Mouse (Mus musculus): Measurements from ENCODE around the gene Fkbp5. TPM values are rescaled to one million over a fixed set of nuclear protein-coding genes. Genes with fewer than 3 reads are reported as not detected.

The Fkbp5 gene
- 7.3 and 8.3 TPM in 2 replicates for polyA plus RNA-seq (2012; rRNA removed)

GRCm38 (mm10) chr17:28517441-28517955, at the start of gene Fkbp5:
Gene Fkbp5 (minus strand): TSS chr17:28517527.

GRCm38 (mm10) chr17:28560598-28560997, 43.3 kb upstream of the Fkbp5 start, which contains the start of gene Clps:
Gene Clps (minus strand): TSS chr17:28560766.

GRCm38 (mm10) chr17:28549111-28549510, 31.8 kb upstream of the Fkbp5 start, which contains the start of gene Clpsl2:
Gene Clpsl2 (plus strand): TSS chr17:28549411.

GRCm38 (mm10) chr17:28530506-28530905, 13.2 kb upstream of the Fkbp5 start, which contains the start of gene Armc12:
Gene Armc12 (plus strand): TSS chr17:28530806.

GRCm38 (mm10) chr17:28365122-28365521, 152.2 kb downstream of the Fkbp5 start, which contains the start of gene Tulp1:
Gene Tulp1 (minus strand): TSS chr17:28365222.

GRCm38 (mm10) chr17:28350466-28351352, 166.6 kb downstream of the Fkbp5 start, which contains the start of gene Tead3:
Gene Tead3 (minus strand): TSS chr17:28350817.

Other genes with a start within 250 kb of the Fkbp5 start
- 10.3 and 13.1 TPM in 2 replicates for gene Fance, start 204.0 kb downstream of the Fkbp5 start, polyA plus RNA-seq (2012; rRNA removed)
- 1,443 and 1,665 TPM in 2 replicates for gene Rpl10a, start 189.1 kb downstream of the Fkbp5 start, polyA plus RNA-seq (2012; rRNA removed)
- 28.1 and 33.5 TPM in 2 replicates for gene Tead3, start 166.7 kb downstream of the Fkbp5 start, polyA plus RNA-seq (2012; rRNA removed)
- 0.71 and 0.75 TPM in 2 replicates for gene Tulp1, start 152.3 kb downstream of the Fkbp5 start, polyA plus RNA-seq (2012; rRNA removed)
- not detected in 2 replicates for gene Armc12, start 13.3 kb upstream of the Fkbp5 start, polyA plus RNA-seq (2012; rRNA removed)
- 0.65 TPM in 1 of 2 replicates, not detected in the other for gene Clpsl2, start 31.9 kb upstream of the Fkbp5 start, polyA plus RNA-seq (2012; rRNA removed)
- gene Clps, start 43.2 kb upstream of the Fkbp5 start, polyA plus RNA-seq (2012; rRNA removed): 178,753 and 264,200 TPM in 2 replicates
- gene Lhfpl5, start 58.1 kb upstream of the Fkbp5 start, polyA plus RNA-seq (2012; rRNA removed): 3.2 and 3.7 TPM in 2 replicates
- 11.4 and 14.9 TPM in 2 replicates for gene Srpk1, start 105.2 kb upstream of the Fkbp5 start, polyA plus RNA-seq (2012; rRNA removed)
- 0.14 and 0.23 TPM in 2 replicates for gene Slc26a8, start 172.7 kb upstream of the Fkbp5 start, polyA plus RNA-seq (2012; rRNA removed)
- 25.7 and 29.1 TPM in 2 replicates for gene Mapk14, start 173.8 kb upstream of the Fkbp5 start, polyA plus RNA-seq (2012; rRNA removed)
- not detected in 2 replicates for gene AC170998.1, start 208.6 kb upstream of the Fkbp5 start, polyA plus RNA-seq (2012; rRNA removed)